12 mouse cellular contexts compared by ENCODE assay signal in the genomic region with DNA sequence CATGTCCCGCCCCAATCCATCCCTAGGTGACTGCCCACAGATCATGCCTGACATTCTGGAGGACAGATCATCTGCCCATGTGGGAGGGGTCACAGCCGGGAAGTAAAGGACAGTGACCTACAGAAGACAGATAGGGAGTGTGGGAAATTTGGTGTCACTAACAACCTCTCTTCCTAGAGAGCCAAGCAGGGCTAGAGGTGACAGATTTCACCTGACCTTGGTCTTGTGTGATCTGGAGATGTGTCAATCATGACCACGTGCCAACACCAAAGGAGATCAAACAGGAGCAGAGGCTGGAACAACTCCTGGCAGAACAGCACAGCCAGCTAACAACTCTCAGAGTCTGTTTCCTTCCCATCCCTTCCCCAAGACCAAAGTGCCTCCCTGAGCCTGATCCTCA.
"Had no signal": no experiment of that assay in that cellular context is flagged by ENCODE, and none has a peak within 500 bp of the region (broad histone marks: within the 10 kb centered on the region; RNA-seq: fewer than 3 reads in every experiment).

No protein-coding gene starts in this region.

- H3K4me1 ChIP-seq: midbrain, embryonic 10.5 days; midbrain, embryonic 12.5 days; stomach, embryonic 15.5 days had no signal

- ATAC-seq: midbrain, embryonic 16.5 days had no signal

- H3K4me3 ChIP-seq: midbrain, embryonic 10.5 days; midbrain, embryonic 12.5 days; myocyte; neural tube, embryonic 13.5 days; stomach, embryonic 15.5 days had no signal

- H3K9ac ChIP-seq: lung, embryonic 14.5 days; midbrain, embryonic 12.5 days; neural tube, embryonic 13.5 days; stomach, embryonic 15.5 days had no signal

- H3K36me3 ChIP-seq: midbrain, embryonic 10.5 days; midbrain, embryonic 12.5 days; neural tube, embryonic 13.5 days; stomach, embryonic 15.5 days had no signal

- H3K4me2 ChIP-seq: lung, embryonic 14.5 days; midbrain, embryonic 12.5 days; neural tube, embryonic 13.5 days; stomach, embryonic 15.5 days had no signal

- H3K27me3 ChIP-seq: stomach, embryonic 15.5 days had no signal

- H3K9me3 ChIP-seq: midbrain, embryonic 10.5 days; midbrain, embryonic 12.5 days; neural tube, embryonic 13.5 days; stomach, embryonic 15.5 days had no signal

- DNase-seq: lung, embryonic 14.5 days; lung, postnatal 10 days; lung, postnatal 4 days; midbrain, embryonic 14.5 days; thymus, postnatal 25 days had no signal

- H3K27ac ChIP-seq: midbrain, embryonic 10.5 days; midbrain, embryonic 12.5 days; neural tube, embryonic 13.5 days; stomach, embryonic 15.5 days; stomach, postnatal 0 days had no signal
